Mouse (Mus musculus) gastrocnemius, postnatal 25 days (tissue): ENCODE results near the gene Itpkb. TPM values are rescaled to one million over a fixed set of nuclear protein-coding genes. Genes with fewer than 3 reads are reported as not detected.
A peak's percentile ranks its signal among the peaks of the same experiment; 100 is the strongest.

Experiments
- DNase-seq: peaks from one replicate; pipeline ENCODE4 v3.0.0; 2022
- total RNA-seq, 2 experiments: library from RNA; stranded (reverse); gene quantifications; 1 replicate in 1 of 2; 2 replicates in 1 of 2; pipeline ENCODE4 v1.2.3; 2021

The Itpkb gene
- total RNA-seq, 2 experiments from 2014 or later = 16.0 to 18.0 TPM

DNA sequence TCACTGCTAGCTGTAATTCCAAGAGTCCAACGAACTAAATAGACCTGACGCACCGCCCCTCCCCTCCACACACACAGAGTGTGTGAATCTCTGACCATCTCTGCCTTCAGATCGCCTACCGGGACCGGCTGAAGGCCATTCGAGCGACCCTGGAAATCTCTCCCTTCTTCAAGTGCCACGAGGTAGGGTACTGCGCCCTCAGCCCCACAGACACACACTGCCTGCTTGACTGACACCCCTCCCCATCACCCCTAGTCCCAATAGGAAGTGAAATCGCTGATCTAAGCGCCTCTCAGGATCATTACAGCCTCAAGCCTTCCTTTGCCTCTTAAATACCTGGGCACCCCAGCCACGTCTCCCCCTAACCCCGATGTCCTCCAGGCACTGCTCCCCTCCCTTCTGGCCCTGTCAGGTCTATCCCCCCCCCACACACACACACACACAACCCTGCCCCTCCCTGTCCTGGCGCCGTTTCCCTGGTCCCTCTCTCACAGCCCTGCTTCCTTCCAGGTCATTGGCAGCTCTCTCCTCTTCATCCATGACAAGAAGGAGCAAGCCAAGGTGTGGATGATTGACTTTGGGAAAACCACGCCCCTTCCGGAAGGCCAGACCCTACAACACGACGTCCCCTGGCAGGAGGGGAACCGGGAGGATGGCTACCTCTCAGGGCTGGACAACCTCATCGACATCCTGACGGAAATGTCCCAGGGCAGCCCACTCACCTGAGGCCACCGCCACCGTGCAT is 91.1 kb downstream of the Itpkb start:
- no peak for DNase-seq

DNA sequence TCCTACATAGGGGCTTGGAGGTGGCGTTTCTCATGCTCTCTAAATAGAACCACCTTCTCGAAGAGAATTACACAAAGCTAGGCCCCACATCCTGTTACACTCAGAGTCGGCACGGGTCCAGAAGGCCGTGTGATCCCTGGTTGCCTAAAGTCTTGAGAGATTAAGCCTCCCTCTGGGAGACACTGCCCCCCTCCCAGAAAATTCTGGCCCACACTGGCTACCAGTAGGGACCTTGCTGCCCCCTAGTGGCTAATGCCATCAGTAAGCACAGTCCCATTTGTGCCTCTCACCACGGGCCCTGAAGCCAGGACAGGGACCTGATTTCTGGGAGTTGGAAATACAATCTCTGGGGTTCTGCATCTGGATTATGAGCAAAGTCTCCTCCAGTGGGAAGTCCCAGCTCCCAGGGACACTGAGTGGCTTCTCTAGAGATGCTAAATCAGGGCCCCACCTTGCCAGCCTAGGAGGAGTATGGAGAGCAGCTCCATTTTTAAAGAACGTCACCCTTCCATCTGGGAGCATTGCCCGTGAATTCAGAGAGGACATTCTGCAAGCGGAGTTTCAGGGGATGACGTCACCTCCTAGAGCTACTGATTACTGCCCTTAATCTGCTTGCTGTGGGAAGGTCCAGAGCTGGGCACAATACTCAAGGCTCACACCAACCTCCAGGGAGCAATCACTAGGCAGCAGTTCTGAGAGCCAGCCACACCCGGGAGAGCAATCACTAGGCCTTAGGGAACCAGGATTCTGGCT is 92.0 kb downstream of the Itpkb start:
- DNase-seq = peak; percentile 56

DNA sequence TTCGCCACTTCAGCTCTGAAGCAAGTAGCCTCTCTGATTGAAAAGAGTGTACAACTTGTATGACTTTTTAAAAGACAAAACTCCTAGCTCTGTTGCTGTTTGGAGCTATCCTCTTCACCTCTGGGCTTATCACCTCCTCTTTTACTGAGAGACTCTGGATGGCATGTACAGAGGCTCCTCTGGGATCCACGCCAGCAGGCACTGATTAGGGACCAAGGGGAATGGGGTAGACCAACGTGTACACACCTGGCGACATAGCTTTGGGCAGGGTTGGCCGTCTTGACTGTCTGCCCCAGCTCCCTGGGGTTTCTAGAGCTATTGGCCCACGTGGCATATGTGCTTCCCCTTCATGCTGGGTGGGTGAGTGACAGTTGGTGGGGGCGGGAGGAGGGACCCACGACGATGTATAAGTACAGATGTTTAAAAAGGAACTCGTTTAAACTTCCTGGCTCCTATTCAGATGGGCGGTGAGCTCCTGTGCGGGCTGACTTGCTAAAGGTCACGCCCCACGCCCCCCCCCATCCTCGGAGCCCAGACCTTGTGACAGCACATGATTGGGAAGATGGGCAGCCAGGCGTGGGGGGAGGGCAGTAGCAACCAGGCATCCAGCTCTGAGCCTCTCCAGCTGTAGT is 92.8 kb downstream of the Itpkb start:
- DNase-seq = no peak

- no peak for DNase-seq
Measured at GRCm38 (mm10) chr1:180423931-180424330, 93.6 kb downstream of the Itpkb start.

DNA sequence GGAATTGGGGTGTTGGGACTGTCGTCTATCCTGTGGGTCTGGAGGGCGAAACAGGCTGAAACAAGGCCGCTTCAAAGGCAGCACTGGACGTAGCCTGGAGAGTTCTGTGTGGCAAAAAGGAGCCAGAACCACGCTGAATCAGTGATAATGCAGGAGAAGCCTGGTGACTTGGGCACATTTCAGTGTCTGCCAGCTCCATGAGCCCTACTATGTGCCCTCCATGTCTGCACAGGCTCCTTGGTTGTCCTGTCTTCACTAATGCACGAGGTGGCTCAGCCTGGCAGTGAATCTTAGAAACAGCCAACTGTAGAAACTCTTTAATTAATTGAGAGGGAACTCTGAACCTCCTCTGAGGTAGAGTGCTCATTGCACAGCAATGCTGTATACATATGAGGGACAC is 96.1 kb downstream of the Itpkb start:
- DNase-seq = no peak

- no peak for DNase-seq
Measured at GRCm38 (mm10) chr1:180427685-180428084, 97.4 kb downstream of the Itpkb start.

DNA sequence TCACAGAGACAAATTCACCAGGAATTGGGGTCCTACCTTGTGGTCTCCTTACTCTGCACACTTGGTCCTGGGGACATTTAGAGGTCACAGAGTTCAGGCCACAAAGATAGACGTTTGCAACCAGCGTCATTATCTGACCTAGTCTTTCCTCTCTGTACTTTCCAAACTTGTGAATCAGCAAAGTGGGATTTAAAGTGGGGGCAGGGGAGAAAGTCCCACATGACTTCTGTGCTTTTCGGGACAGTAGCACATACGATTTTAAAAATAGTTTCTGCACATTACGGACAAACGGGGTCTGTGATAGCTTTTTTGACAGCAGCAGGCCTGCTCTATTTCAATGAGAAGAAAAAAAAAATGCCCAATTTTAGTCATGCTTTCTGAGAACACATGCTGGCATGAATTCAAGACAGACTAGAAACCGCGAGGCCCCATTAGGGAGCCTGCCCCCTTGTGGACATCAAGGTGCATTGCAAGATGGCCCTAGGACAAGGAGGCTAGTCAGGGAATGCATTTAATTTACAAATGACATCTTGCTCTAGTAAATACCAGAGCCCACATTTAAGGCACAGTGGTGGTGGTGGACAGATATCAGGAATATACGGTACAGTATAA is 97.9 kb downstream of the Itpkb start:
- no peak for DNase-seq

GRCm38 (mm10) chr1:180428871-180429270 is 98.6 kb downstream of the Itpkb start:
- DNase-seq = no peak

DNA sequence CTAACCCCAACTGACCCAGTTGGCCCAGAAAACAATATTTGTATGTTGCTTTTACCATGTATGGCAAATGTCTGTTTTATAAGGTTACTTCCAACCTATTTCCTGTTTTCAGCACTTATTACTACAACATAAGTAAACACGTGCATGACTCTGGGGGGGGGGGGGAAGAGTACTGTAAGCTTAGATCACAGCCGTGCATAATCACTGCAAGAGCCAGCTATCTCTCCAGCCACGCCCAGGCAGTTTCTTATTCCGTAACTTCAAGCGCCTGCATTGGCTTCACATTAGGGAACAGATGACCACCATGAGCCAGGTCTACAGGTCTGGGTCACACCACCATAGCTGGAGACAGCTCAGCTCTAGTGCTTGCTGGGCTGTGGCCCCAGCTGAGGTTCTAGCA is 99.5 kb downstream of the Itpkb start:
- DNase-seq = no peak

DNA sequence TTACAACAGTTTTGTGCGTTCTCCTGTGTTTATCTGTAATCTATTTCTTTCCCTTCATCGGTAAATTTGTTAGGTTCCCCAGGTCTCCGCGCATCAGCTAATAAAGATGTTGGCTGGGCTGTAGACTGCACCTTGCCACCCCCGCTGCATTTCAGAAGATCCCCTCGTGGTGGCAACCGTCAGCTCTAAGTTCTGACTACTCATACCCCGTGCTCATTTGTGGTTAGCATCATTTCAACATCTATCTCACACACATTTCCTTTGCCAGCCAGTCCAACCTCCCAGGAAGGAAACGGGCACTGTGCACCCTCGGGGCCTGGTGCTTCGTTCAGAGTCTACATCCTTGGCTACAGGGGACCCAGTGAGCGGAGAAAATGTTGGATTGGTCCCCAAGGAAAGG is 101.5 kb downstream of the Itpkb start:
- no peak for DNase-seq

- no peak for DNase-seq
Measured at GRCm38 (mm10) chr1:180433098-180433538, 102.8 kb downstream of the Itpkb start.

GRCm38 (mm10) chr1:180433796-180434566 is 103.7 kb downstream of the Itpkb start:
- peak; percentile 44 for DNase-seq

- no peak for DNase-seq
Measured at GRCm38 (mm10) chr1:180434925-180435324, 104.6 kb downstream of the Itpkb start.

DNA sequence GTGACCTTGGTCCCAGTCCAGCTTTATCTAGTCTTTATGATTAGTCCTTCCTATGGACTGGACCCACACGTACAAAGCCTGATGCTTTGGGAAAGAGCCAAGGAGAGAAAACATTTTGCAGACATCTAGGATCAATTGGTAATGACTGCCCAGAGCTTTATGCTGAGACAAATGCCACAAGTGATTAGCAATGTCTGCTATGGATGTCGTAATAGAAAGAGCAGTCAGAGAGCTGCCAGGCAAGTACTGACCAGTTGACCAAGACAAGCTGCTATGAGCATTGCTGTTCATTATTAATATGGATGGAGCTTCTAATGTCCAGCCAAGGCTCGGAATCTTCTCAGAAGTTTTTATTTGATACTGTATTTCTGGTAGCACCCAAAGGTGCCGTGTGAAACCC is 109.2 kb downstream of the Itpkb start:
- DNase-seq = no peak

DNA sequence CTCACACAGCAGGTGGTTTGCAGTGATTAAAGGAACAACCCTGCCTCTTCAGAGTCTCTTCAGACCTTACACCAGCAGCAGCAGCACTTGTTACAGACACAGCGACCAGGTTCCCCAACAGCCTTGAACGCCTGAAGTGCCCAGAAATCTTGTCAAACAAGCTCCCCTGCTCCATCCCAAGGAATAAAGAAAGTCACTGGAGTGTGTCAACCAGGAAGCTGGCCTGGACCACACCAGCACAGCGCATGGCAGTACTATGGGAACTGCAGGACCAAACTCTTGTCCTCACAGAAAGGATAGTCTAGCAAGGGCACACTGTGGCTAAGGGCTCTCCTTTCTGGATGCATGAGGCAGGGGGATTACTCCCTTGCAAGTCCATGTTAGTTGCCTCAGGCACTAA is 114.1 kb downstream of the Itpkb start:
- no peak for DNase-seq

- DNase-seq = no peak
Measured at GRCm38 (mm10) chr1:180449641-180450040, 119.4 kb downstream of the Itpkb start.

- peak; percentile 40 for DNase-seq
Measured at GRCm38 (mm10) chr1:180458274-180458673, 128.0 kb downstream of the Itpkb start.

DNA sequence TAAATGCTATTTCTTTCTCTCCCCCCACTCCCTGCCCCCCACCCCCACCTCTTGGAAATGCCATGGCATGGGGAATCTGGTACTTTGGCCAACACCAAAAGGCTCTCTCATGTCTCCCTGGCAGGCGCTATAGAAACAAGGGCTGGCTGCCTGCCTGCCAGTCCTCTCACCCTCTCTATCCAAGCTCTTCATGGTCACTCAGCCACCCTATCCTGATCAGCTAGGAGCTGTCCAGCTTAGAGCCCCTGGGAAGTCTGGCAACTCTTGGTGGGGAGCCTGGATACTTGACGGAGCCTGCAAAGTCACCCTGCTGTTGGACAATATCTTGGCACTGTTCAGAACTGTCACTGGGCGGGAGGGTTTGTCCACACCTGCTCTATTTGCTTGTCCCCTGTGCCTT is 128.4 kb downstream of the Itpkb start:
- no peak for DNase-seq

DNA sequence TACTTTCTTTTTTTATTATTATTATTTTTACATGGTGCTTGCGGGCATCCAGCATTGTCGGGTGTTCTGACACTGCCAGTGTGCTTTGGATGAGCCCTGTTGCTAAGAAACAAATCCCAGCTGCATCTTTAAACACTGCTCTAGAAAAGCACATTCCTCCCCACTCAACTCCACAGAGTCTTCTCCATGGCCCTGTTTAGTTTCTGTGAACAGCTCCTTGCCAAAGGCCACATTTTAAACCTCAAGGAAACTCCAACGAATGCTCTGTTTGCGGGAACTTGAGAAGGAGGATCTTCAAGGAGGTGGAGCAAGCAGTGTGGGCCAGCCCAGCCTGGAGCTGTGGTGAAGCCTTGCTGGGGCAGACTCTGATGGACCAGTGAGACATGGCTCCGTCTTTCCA is 130.4 kb downstream of the Itpkb start:
- DNase-seq = peak; percentile 21

- DNase-seq = peak; percentile 61
Measured at GRCm38 (mm10) chr1:180462396-180462795, 132.1 kb downstream of the Itpkb start.

GRCm38 (mm10) chr1:180462983-180463475 is 132.7 kb downstream of the Itpkb start:
- no peak for DNase-seq

DNA sequence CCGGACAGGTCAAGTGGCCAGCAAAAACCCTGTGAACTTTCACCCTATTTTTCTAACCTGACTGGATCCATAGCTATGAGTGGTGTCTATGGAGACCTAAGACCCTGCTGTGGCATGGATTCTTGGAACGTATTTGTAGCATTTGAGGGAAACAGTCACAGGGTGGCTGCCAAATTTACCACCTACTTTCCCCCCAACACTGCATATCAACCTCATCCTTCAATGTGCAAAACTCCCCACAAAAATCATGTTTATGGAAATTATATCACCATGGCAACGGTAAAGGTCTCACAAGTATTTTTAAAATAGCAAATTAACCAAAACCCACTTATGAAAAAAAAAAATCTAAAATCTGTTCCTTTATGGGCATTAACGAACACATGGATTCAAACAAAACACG is 134.1 kb downstream of the Itpkb start:
- DNase-seq = no peak
